Comparison of ENCODE assay signal across 33 mouse cellular contexts in the genomic region with DNA sequence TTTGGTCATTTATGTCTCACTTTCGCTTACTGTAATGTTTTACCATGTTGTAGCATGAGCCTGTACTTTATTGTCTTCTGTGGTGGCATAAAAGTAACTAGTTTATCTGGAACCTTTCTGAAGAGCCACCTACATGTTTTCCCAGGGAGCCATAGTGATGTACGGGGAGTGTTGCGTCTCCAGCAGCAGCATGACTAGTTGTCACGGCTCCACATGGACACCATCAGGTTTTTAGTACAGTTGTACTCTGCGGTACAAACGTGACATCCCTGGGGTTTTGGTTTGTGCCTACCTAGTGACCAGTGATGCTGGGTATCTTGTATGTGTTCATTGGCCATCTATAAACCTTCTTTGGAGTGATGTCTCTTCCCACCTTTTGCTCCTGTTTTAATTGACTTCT.
"Had no signal": no experiment of that assay in that cellular context is flagged by ENCODE, and none has a peak within 500 bp of the region (broad histone marks: within the 10 kb centered on the region; RNA-seq: fewer than 3 reads in every experiment).

No protein-coding gene starts in this region.

- H3K4me3 ChIP-seq: heart, embryonic 13.5 days; heart, embryonic 15.5 days; hindbrain, embryonic 10.5 days; hindbrain, embryonic 12.5 days; hindbrain, embryonic 13.5 days; hindbrain, embryonic 15.5 days; intestine, embryonic 15.5 days; kidney, embryonic 15.5 days; layer of hippocampus, adult 2 months had no signal

- ATAC-seq: hindbrain, embryonic 16.5 days; hindbrain, postnatal 0 days; inflammation-experienced regulatory T-cells, adult 6 months; intestine, embryonic 15.5 days; intestine, embryonic 16.5 days; intestine, postnatal 0 days had no signal

- DNase-seq: heart, postnatal 10 days; heart, postnatal 14 days; heart, postnatal 36 days; heart, postnatal 4 days; kidney, adult 11 months; kidney, adult 18-20 months; kidney, adult 2 months; kidney, adult 8-10 months; kidney, adult 9 months; kidney, postnatal 10 days; kidney, postnatal 14 days; kidney, postnatal 25 days; kidney, postnatal 36 days; kidney, postnatal 4 days; layer of hippocampus, adult 9-11 months; layer of hippocampus, postnatal 36 days had no signal

- H3K27ac ChIP-seq: heart, embryonic 13.5 days; heart, embryonic 15.5 days; hindbrain, embryonic 10.5 days; hindbrain, embryonic 12.5 days; hindbrain, embryonic 13.5 days; hindbrain, embryonic 14.5 days; hindbrain, embryonic 15.5 days; hindbrain, postnatal 0 days; intestine, embryonic 15.5 days; kidney, embryonic 15.5 days; kidney, postnatal 0 days; layer of hippocampus, adult 2 months had no signal

- H3K27me3 ChIP-seq: heart, embryonic 13.5 days; heart, embryonic 15.5 days; hindbrain, embryonic 12.5 days; hindbrain, embryonic 13.5 days; hindbrain, embryonic 15.5 days; intestine, embryonic 15.5 days; kidney, embryonic 15.5 days had no signal

- H3K4me2 ChIP-seq: heart, embryonic 11.5 days; heart, embryonic 13.5 days; heart, embryonic 15.5 days; hindbrain, embryonic 12.5 days; hindbrain, embryonic 13.5 days; hindbrain, embryonic 14.5 days; hindbrain, embryonic 15.5 days; intestine, embryonic 15.5 days; kidney, embryonic 15.5 days had no signal

- H3K9ac ChIP-seq: heart, embryonic 13.5 days; heart, embryonic 15.5 days; hindbrain, embryonic 12.5 days; hindbrain, embryonic 13.5 days; hindbrain, embryonic 14.5 days; hindbrain, embryonic 15.5 days; intestine, embryonic 15.5 days; kidney, embryonic 15.5 days had no signal

- H3K9me3 ChIP-seq: heart, embryonic 13.5 days; heart, embryonic 15.5 days; hindbrain, embryonic 10.5 days; hindbrain, embryonic 12.5 days; hindbrain, embryonic 13.5 days; hindbrain, embryonic 15.5 days; intestine, embryonic 15.5 days; kidney, embryonic 15.5 days had no signal

- H3K36me3 ChIP-seq: heart, embryonic 13.5 days; heart, embryonic 15.5 days; hindbrain, embryonic 10.5 days; hindbrain, embryonic 12.5 days; hindbrain, embryonic 13.5 days; hindbrain, embryonic 15.5 days; intestine, embryonic 15.5 days; kidney, embryonic 15.5 days had no signal
